Mouse (Mus musculus): ENCODE results near the gene Mid1.
"Not testable (repeated sequence)": the region's sequence is repeated elsewhere in the genome, so short reads cannot be mapped to it uniquely, and the experiment has no call there.

DNA sequence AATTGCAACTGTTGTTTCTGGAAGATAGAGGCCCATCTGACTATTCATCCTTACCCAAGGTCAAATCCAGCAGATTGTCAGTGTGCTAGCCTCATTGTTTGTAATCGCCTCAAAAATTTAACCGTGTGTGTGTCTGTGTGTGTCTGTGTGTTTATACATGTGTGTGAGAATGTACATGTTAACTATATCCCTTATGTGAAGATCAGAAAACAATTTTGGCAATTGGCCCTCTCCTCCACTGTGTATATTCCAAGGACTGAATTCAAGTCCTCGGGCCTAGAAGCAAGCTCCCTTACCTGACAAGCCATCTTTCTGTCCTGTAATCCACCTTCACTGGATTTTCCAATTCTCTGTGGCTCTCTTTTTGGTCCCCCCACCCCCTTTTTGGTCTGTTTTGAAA, 288.8 kb downstream of the Mid1 start:
- not testable (repeated sequence) for TF ChIP-seq CTCF, EP300 (IDR thresholded peaks at IDR 0.05; ENCODE audit: low read depth)
